Mouse (Mus musculus): ENCODE results near the gene Mb21d2. TPM values are rescaled to one million over a fixed set of nuclear protein-coding genes. Genes with fewer than 3 reads are reported as not detected.

The Mb21d2 gene
- polyA plus RNA-seq, 1 experiment: 44.0 TPM

DNA sequence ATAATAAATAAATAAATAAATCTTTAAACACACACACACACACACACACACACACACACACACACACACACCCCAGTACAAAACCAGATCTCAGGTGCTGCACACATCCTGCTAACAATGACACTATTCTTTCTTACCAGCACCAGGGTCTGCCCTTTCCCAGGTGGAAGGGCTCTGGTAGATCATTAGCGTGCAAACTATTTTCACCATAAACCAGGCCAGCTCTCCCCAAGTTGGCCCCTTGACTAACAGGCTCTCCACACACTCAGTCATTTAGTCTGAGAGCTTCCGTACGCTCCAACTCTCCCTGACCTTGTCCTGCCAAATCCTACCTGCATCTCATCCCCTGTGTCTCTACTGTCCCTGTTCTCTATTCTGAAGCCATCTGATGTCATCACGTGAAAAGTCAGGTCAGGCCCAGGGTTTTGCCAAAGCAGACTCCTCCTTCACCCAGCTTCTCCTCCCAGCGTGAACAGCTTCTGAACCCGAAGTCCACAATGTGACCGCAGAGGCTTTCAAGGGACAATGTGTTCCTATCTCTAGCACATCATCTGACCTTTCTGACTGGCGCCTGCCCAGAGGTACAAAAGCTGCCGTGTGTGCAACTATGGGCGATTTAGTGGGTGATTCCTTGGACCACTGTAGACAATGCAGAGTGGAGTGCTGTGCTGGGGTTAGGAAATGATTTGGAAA is 100.1 kb downstream of the Mb21d2 start:
- DNase-seq (ENCODE audit: low read depth): no peak
- TF ChIP-seq POLR2A (IDR thresholded peaks at IDR 0.05; ENCODE audit: borderline replicate concordance, extremely low read depth, insufficient read depth, insufficient read length, poor library complexity, severe bottlenecking): no peak
- no peak for TF ChIP-seq CTCF (IDR thresholded peaks at IDR 0.05; ENCODE audit: borderline replicate concordance, extremely low read depth, insufficient read depth, insufficient read length)

- TF ChIP-seq POLR2A (IDR thresholded peaks at IDR 0.05; ENCODE audit: borderline replicate concordance, extremely low read depth, insufficient read depth, insufficient read length, poor library complexity, severe bottlenecking) (no peak), CTCF (IDR thresholded peaks at IDR 0.05; ENCODE audit: borderline replicate concordance, extremely low read depth, insufficient read depth, insufficient read length) (no peak)
- DNase-seq (ENCODE audit: low read depth): no peak
Measured at GRCm38 (mm10) chr16:28824781-28825180, 104.7 kb downstream of the Mb21d2 start.

DNA sequence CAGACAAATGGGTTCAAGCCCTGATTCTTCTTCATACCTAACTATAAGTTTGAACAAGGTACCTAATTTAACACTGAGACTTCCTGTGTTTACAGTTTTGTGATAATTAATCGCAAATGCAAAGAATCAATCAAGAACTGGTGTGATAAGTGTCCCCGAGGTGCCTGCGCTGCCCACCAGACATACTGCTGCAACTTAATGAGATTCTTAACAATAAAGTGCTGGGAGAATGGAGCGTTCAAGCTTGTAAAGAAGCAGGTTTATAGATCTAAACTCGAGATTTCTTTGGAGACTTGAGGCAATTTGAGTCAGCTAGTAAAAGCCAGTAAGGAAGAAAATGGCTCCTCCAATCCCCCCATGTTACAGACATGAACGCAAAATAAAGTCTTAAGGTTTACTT is 107.7 kb downstream of the Mb21d2 start:
- no peak for TF ChIP-seq CTCF (IDR thresholded peaks at IDR 0.05; ENCODE audit: borderline replicate concordance, extremely low read depth, insufficient read depth, insufficient read length)
- no peak for TF ChIP-seq POLR2A (IDR thresholded peaks at IDR 0.05; ENCODE audit: borderline replicate concordance, extremely low read depth, insufficient read depth, insufficient read length, poor library complexity, severe bottlenecking)

DNA sequence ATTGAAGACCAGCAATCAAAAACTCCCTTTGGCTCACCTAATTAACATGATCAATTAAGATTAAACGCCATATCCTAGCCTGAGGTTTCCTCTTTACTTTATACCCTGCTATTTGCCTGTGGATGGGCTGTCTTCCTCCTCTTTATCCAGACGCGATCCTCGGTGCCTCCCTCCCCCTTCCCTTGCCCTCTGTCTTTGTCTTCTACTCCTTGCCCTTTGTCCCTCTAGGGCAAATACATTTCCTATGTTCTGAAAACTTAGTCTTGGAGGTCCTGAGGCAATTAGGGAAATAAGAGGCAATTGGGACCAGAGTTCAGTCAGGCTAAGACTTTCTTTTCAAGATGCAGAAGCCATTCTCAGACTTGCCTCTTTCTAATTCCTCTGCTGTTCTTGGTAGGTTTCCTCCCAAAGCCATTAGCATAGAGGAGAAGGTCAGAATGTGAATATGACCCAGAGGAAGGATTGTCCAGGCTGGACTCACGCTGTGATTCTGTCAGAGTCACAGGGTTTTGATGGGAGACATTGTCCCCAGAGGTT is 110.7 kb downstream of the Mb21d2 start:
- DNase-seq (ENCODE audit: low read depth): no peak
- TF ChIP-seq CTCF (IDR thresholded peaks at IDR 0.05; ENCODE audit: borderline replicate concordance, extremely low read depth, insufficient read depth, insufficient read length) (no peak), POLR2A (IDR thresholded peaks at IDR 0.05; ENCODE audit: borderline replicate concordance, extremely low read depth, insufficient read depth, insufficient read length, poor library complexity, severe bottlenecking) (no peak)

More for the DNA sequence above, 107.7 kb downstream of the Mb21d2 start:
- no peak for DNase-seq (ENCODE audit: low read depth)

- TF ChIP-seq CTCF (IDR thresholded peaks at IDR 0.05; ENCODE audit: borderline replicate concordance, extremely low read depth, insufficient read depth, insufficient read length): no peak
- no peak for TF ChIP-seq POLR2A (IDR thresholded peaks at IDR 0.05; ENCODE audit: borderline replicate concordance, extremely low read depth, insufficient read depth, insufficient read length, poor library complexity, severe bottlenecking)
- no peak for DNase-seq (ENCODE audit: low read depth)
Measured at GRCm38 (mm10) chr16:28813290-28813689, 116.2 kb downstream of the Mb21d2 start.

- peak; percentile 40 for DNase-seq (ENCODE audit: low read depth)
- no peak for TF ChIP-seq CTCF (IDR thresholded peaks at IDR 0.05; ENCODE audit: borderline replicate concordance, extremely low read depth, insufficient read depth, insufficient read length)
Measured at GRCm38 (mm10) chr16:28809089-28809488, 120.4 kb downstream of the Mb21d2 start.

DNA sequence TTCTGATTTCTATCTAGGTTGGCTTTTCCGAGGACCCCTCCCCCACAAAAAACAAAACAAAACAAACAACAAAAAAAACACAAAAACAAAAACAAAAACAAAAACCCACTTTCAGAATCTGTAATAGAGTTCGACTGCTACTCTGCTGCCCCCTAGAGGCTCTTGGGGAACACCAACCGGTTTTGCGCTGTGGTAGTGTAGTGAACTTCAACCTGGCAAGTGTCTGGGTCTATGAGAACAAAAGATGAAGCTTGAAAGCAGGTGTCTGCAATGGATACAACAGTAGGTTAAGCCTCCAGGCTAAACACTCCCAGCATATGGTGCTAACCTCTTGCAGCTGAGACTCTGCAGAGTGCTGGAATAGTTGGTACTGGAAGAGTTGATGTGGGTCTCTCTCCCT is 136.4 kb downstream of the Mb21d2 start:
- TF ChIP-seq CTCF (IDR thresholded peaks at IDR 0.05; ENCODE audit: borderline replicate concordance, extremely low read depth, insufficient read depth, insufficient read length) (peak; percentile 76; the same call in 1 of the 2 replicates), POLR2A (IDR thresholded peaks at IDR 0.05; ENCODE audit: borderline replicate concordance, extremely low read depth, insufficient read depth, insufficient read length, poor library complexity, severe bottlenecking) (no peak)
- DNase-seq (ENCODE audit: low read depth): peak; percentile 67

Other genes with a start within 250 kb of the Mb21d2 start
- 10.2 and 18.0 TPM in 2 replicates for gene Fgf12, start 176.6 kb downstream of the Mb21d2 start, polyA plus RNA-seq (2012; rRNA removed)